Mouse (Mus musculus): ENCODE data around the gene Grin1.

The Grin1 gene

GRCm38 (mm10) chr2:25318971-25319773, at the start of gene Grin1:
Grin1 (minus strand) TSS chr2:25319187.
- DNase-seq (ENCODE audit: low spot score): peak; percentile 59

GRCm38 (mm10) chr2:25365091-25365761, 46.2 kb upstream of the Grin1 start, which contains the start of gene Uap1l1:
Uap1l1 (minus strand) TSS chr2:25365682.
- no peak for DNase-seq (ENCODE audit: low spot score)

GRCm38 (mm10) chr2:25364761-25365090, 45.7 kb upstream of the Grin1 start:
- DNase-seq (ENCODE audit: low spot score): no peak

- no peak for DNase-seq (ENCODE audit: low spot score)
Observed at GRCm38 (mm10) chr2:25364313-25364712, 45.3 kb upstream of the Grin1 start.

- DNase-seq (ENCODE audit: low spot score): no peak
Observed at GRCm38 (mm10) chr2:25363478-25364178, 44.6 kb upstream of the Grin1 start.

- no peak for DNase-seq (ENCODE audit: low spot score)
Observed at GRCm38 (mm10) chr2:25359848-25360247, 40.9 kb upstream of the Grin1 start.

GRCm38 (mm10) chr2:25356208-25357079, 37.5 kb upstream of the Grin1 start, which contains the start of gene Dpp7:
Dpp7 (minus strand) TSS chr2:25356359.
- DNase-seq (ENCODE audit: low spot score): peak; percentile 60

GRCm38 (mm10) chr2:25355419-25356066, 36.6 kb upstream of the Grin1 start:
- no peak for DNase-seq (ENCODE audit: low spot score)

GRCm38 (mm10) chr2:25354211-25354610, 35.2 kb upstream of the Grin1 start:
- no peak for DNase-seq (ENCODE audit: low spot score)

- DNase-seq (ENCODE audit: low spot score): no peak
Observed at GRCm38 (mm10) chr2:25350701-25351100, 31.7 kb upstream of the Grin1 start.

GRCm38 (mm10) chr2:25349499-25349898, 30.5 kb upstream of the Grin1 start:
- no peak for DNase-seq (ENCODE audit: low spot score)

GRCm38 (mm10) chr2:25348162-25348561, 29.2 kb upstream of the Grin1 start:
- no peak for DNase-seq (ENCODE audit: low spot score)

- no peak for DNase-seq (ENCODE audit: low spot score)
Observed at GRCm38 (mm10) chr2:25338303-25338702, 19.3 kb upstream of the Grin1 start.

GRCm38 (mm10) chr2:25333569-25333968, 14.6 kb upstream of the Grin1 start:
- no peak for DNase-seq (ENCODE audit: low spot score)

- DNase-seq (ENCODE audit: low spot score): peak; percentile 99
Observed at GRCm38 (mm10) chr2:25332286-25333160, 13.5 kb upstream of the Grin1 start, which contains the start of gene Man1b1. Man1b1 (plus strand) TSS chr2:25332338.

- DNase-seq (ENCODE audit: low spot score): no peak
Observed at GRCm38 (mm10) chr2:25331470-25331869, 12.5 kb upstream of the Grin1 start.

GRCm38 (mm10) chr2:25328440-25328839, 9.5 kb upstream of the Grin1 start:
- DNase-seq (ENCODE audit: low spot score): no peak

- no peak for DNase-seq (ENCODE audit: low spot score)
Observed at GRCm38 (mm10) chr2:25326036-25326435, 7.0 kb upstream of the Grin1 start.

GRCm38 (mm10) chr2:25320084-25320483, 1.1 kb upstream of the Grin1 start:
- DNase-seq (ENCODE audit: low spot score): no peak
